Comparison of ENCODE assay signal across 26 mouse cellular contexts in the genomic region with DNA sequence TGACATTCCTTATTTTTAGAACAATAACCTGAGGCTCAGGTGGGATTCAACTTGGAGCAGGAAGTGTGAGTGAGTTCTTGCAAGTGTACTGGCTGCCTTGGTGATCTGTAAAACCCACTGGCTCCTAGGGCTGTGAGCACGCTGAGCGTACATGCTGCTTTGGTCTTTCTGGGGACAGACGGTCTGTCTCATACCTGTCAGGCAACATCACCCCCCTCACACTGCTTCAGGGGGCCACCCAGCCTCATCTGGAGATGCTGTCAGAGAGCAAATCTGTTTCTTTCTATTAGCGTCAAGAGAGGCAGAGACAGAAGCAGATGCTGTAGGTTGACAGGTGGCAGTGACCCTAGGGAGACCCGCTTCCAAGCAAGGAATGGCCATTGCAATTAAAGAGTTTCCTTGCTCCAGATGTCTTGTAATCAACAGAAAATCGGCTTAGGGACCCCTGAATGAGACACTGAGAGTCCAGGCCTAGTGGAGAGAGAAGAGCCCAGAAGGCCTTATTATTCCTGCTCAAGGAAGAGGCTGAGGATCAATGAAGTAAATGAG.
A peak's percentile ranks its signal among the peaks of the same experiment; 100 is the strongest.
DNase-seq lines count a peak whose midpoint lies in the region; ATAC-seq and TF ChIP-seq lines count a peak whose summit lies in the region.
"Had no signal": no experiment of that assay in that cellular context is flagged by ENCODE, and none has a peak within 500 bp of the region (broad histone marks: within the 10 kb centered on the region; RNA-seq: fewer than 3 reads in every experiment).

No protein-coding gene starts in this region.

- H3K4me3 ChIP-seq in hindbrain, embryonic 12.5 days = no peak overlapping the region
- H3K4me3 ChIP-seq in hindbrain, embryonic 10.5 days = no peak overlapping the region
- no peak overlapping the region for H3K4me3 ChIP-seq in hindbrain, embryonic 16.5 days (ENCODE audit: low read length)
- no peak overlapping the region for H3K4me3 ChIP-seq in midbrain, postnatal 0 days (ENCODE audit: low read depth, low read length)
- H3K4me3 ChIP-seq: gastrocnemius, adult 2 months; stomach, embryonic 15.5 days had no signal

- H3K36me3 ChIP-seq in hindbrain, embryonic 12.5 days = no peaks in the 10 kb centered on the region
- H3K36me3 ChIP-seq in hindbrain, embryonic 10.5 days = no peaks in the 10 kb centered on the region
- H3K36me3 ChIP-seq in hindbrain, embryonic 16.5 days (ENCODE audit: control insufficient read depth, insufficient read depth, low read length) = no peaks in the 10 kb centered on the region
- H3K36me3 ChIP-seq in midbrain, postnatal 0 days (ENCODE audit: insufficient read depth, low read length) = no peaks in the 10 kb centered on the region
- H3K36me3 ChIP-seq: stomach, embryonic 15.5 days had no signal

- no peak overlapping the region for H3K27ac ChIP-seq in hindbrain, embryonic 12.5 days
- no peak overlapping the region for H3K27ac ChIP-seq in hindbrain, embryonic 10.5 days
- H3K27ac ChIP-seq in hindbrain, embryonic 16.5 days (ENCODE audit: low read depth, low read length) = no peak overlapping the region
- no peak overlapping the region for H3K27ac ChIP-seq in midbrain, postnatal 0 days (ENCODE audit: low read depth, low read length)
- H3K27ac ChIP-seq: gastrocnemius, adult 2 months; liver, embryonic 14.5 days; macrophage; stomach, embryonic 15.5 days had no signal

- WGBS in hindbrain, embryonic 12.5 days = 71% methylated on average over 6 of the region's 6 CpGs
- WGBS in hindbrain, embryonic 10.5 days = 83% methylated on average over 6 of the region's 6 CpGs
- 66% methylated on average over 6 of the region's 6 CpGs for WGBS in hindbrain, embryonic 16.5 days
- whole genome bisulfite sequencing in midbrain, postnatal 0 days = 69% methylated on average over 6 of the region's 6 CpGs

- H3K4me1 ChIP-seq in hindbrain, embryonic 12.5 days = no peaks in the 10 kb centered on the region
- H3K4me1 ChIP-seq in hindbrain, embryonic 10.5 days (replicated peaks) = no peaks in the 10 kb centered on the region
- peaks cover 3% of the 10 kb centered on the region; the same call in 1 of the 2 replicates for H3K4me1 ChIP-seq in hindbrain, embryonic 16.5 days (ENCODE audit: control insufficient read depth, insufficient read depth, low read depth, low read length)
- H3K4me1 ChIP-seq in midbrain, postnatal 0 days (ENCODE audit: insufficient read depth, low read length) = no peaks in the 10 kb centered on the region
- H3K4me1 ChIP-seq: stomach, embryonic 15.5 days had no signal

- no peak overlapping the region for H3K4me2 ChIP-seq in hindbrain, embryonic 12.5 days (replicated peaks)
- no peak overlapping the region for H3K4me2 ChIP-seq in hindbrain, embryonic 16.5 days (ENCODE audit: low read length)
- H3K4me2 ChIP-seq in midbrain, postnatal 0 days (ENCODE audit: low read depth, low read length, poor library complexity, severe bottlenecking) = no peak overlapping the region
- H3K4me2 ChIP-seq: heart, embryonic 11.5 days; stomach, embryonic 15.5 days had no signal

- ATAC-seq in hindbrain, embryonic 12.5 days (ENCODE audit: low FRiP score) = 0 out of 2 replicates have a peak, but pooled peaks have one; percentile 11
- ATAC-seq in hindbrain, embryonic 16.5 days = peak; percentile 74
- no peak for ATAC-seq in midbrain, postnatal 0 days (ENCODE audit: low FRiP score)
- ATAC-seq: forebrain, embryonic 14.5 days; Patski had no signal

- no peak for TF ChIP-seq POLR2A in brain, embryonic 14.5 days (IDR thresholded peaks at IDR 0.05; ENCODE audit: borderline replicate concordance, extremely low read depth, insufficient read depth, insufficient read length, poor library complexity, severe bottlenecking)

- no peak for TF ChIP-seq CTCF in brain, embryonic 14.5 days (IDR thresholded peaks at IDR 0.05; ENCODE audit: borderline replicate concordance, extremely low read depth, insufficient read depth, insufficient read length)
- TF ChIP-seq CTCF in midbrain, postnatal 0 days (IDR thresholded peaks at IDR 0.05) = no peak

- no peak overlapping the region for H3K9ac ChIP-seq in hindbrain, embryonic 12.5 days
- no peak overlapping the region for H3K9ac ChIP-seq in hindbrain, embryonic 16.5 days (ENCODE audit: low read depth, low read length)
- H3K9ac ChIP-seq in midbrain, postnatal 0 days (replicated peaks; ENCODE audit: low read length, poor library complexity, severe bottlenecking) = no peak overlapping the region
- H3K9ac ChIP-seq: liver, embryonic 14.5 days; stomach, embryonic 15.5 days had no signal

- H3K27me3 ChIP-seq in hindbrain, embryonic 12.5 days = no peaks in the 10 kb centered on the region
- H3K27me3 ChIP-seq in hindbrain, embryonic 10.5 days (ENCODE audit: insufficient read depth, poor library complexity, severe bottlenecking) = no peaks in the 10 kb centered on the region
- no peaks in the 10 kb centered on the region for H3K27me3 ChIP-seq in hindbrain, embryonic 16.5 days (replicated peaks; ENCODE audit: control insufficient read depth, insufficient read depth, low read length)
- H3K27me3 ChIP-seq in midbrain, postnatal 0 days (ENCODE audit: insufficient read depth, low read length) = no peaks in the 10 kb centered on the region
- H3K27me3 ChIP-seq: Patski; stomach, embryonic 15.5 days had no signal

- H3K9me3 ChIP-seq in hindbrain, embryonic 12.5 days (replicated peaks) = no peaks in the 10 kb centered on the region
- no peaks in the 10 kb centered on the region for H3K9me3 ChIP-seq in hindbrain, embryonic 10.5 days
- H3K9me3 ChIP-seq in hindbrain, embryonic 16.5 days (ENCODE audit: control insufficient read depth, low read length) = no peaks in the 10 kb centered on the region
- no peaks in the 10 kb centered on the region for H3K9me3 ChIP-seq in midbrain, postnatal 0 days (ENCODE audit: low read length)
- H3K9me3 ChIP-seq: stomach, embryonic 15.5 days had no signal

- no peak for DNase-seq in hindbrain, embryonic 10.5 days (ENCODE audit: low spot score)
- peak; percentile 41 for DNase-seq in brain, embryonic 14.5 days (ENCODE audit: low read depth)
- DNase-seq in midbrain, postnatal 0 days (ENCODE audit: low spot score) = peak; percentile 68
- DNase-seq in right cerebral cortex, postnatal 36 days (ENCODE audit: low spot score in 2 of 2) = no peak
- DNase-seq in kidney, adult 9 months = no peak
- DNase-seq: adrenal gland, postnatal 10 days; cerebellum, adult 11-12 months; cerebellum, adult 9-11 months; gastrocnemius, adult 2 months; gastrocnemius, postnatal 36 days; heart, adult 18-20 months; heart, postnatal 4 days; kidney, adult 2 months; kidney, postnatal 10 days; layer of hippocampus, postnatal 36 days; liver; lung, adult 2 months; lung, postnatal 10 days had no signal

Comparison
In these comparisons a context has a peak if more than half of its experiments do, and no peak if none do; other contexts are left out.
1. DNase-seq: peak in brain, embryonic 14.5 days (single experiment) and midbrain, postnatal 0 days (single experiment); none in hindbrain, embryonic 10.5 days (single experiment), right cerebral cortex, postnatal 36 days (0 of 2) and kidney, adult 9 months (single experiment).